Mouse (Mus musculus): ENCODE measurements around the gene Epm2a.
"Not testable (repeated sequence)": the region's sequence is repeated elsewhere in the genome, so short reads cannot be mapped to it uniquely, and the experiment has no call there.

The Epm2a gene

DNA sequence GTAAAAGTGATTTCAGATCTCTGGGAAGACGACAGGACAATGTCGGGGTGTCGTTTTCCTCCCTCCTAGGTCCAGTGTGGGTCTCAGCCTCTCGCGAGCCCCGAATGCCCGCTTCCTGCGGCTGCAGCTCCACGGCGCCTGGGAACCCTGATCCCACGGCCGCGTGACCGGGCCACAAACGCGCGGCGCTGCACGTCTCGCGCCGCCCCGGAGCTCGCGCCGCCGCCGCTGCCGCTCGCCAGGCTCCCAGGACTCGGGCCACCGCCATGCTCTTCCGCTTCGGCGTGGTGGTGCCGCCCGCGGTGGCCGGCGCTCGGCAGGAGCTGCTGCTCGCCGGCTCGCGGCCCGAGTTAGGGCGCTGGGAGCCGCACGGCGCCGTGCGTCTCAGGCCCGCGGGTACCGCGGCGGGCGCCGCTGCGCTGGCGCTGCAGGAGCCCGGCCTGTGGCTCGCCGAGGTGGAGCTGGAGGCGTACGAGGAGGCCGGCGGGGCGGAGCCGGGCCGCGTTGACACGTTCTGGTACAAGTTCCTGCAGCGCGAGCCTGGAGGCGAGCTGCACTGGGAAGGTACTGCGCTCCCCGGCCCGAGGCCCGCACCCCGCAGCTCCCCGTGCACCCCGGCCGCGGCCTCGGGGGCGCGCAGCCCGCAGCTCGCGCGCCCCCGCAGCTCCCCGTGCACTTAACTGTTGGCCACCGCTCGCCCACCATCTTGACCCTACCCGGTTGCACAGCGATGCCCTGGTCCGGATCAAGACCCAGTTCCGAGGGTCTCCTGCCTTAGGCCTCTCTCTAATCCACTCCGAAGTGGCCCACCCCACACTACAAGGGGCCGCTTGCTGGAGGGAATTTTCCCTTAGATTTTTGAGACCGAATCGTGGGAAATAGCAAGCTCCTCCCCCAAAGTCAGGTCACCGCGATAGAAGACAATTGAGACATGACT is at the start of gene Epm2a:
Gene Epm2a, plus strand, starts transcription at position 200 of the 937 bp plus-strand sequence.
- peak; percentile 70 for DNase-seq

DNA sequence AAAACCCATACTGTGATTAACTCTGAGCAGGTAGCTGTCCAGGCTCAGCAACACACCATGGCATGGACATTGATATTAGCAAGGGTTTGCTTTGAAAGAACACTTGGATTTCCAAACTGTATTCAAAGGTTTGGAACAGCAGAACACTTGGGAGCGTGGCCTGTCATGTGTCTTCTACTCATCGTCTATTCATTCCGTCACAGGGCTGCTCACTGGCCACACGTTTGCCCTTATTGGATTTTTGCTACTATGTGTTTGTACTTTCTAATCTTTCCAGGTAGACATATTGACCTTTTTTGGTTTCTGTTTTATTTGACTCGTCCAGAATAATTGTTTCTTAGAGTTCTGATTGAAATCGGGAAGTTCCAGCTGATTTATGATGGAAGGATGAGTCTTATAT is 44.8 kb upstream of the Epm2a start:
- no peak for DNase-seq

DNA sequence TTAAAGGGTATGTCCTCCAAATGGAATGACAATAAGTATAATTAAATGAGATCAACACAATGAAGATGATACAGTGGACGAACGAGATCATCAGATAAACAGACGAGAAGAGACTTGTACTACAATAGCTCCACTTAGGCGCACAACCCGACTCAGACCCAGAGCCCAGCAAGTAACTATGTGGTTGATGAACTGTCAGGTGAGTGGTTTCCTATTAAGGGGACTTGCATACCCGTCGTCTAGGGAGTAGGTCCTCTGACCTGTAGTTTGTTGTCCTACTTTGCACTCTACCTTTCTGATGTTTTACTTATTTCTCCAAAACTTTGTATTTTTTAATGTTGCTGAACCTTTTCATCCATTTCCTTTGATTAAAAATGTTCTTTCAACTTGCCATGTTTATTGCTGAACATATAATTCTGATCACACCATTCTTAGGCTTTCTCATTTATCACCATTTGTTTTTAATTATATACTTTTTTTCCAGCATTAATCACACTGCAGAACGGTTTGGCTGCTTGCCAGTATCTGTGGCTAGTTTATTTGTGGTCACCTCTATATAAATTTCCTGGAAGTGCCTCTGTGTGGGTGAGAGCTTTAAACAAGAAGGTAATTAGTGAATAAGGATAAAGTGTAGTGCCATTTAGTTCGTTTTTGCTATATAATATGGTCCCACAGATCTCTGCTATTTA is 37.7 kb upstream of the Epm2a start:
- DNase-seq = no peak

DNA sequence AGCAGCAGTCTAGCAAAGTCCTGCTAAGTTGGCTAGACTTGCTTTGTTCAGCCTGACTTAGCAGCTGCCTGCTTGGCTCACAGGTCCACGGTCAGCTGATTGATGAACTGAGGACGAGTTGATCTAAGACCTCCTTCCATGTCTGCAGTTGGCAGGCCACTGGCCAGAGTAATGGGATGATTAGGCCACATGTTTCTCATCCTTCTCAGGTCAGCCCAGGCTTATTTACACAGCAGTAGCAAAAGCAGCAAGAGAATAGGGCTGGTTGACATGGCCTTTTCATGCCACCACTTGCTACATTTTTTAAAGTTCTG is 37.2 kb upstream of the Epm2a start:
- DNase-seq = no peak

DNA sequence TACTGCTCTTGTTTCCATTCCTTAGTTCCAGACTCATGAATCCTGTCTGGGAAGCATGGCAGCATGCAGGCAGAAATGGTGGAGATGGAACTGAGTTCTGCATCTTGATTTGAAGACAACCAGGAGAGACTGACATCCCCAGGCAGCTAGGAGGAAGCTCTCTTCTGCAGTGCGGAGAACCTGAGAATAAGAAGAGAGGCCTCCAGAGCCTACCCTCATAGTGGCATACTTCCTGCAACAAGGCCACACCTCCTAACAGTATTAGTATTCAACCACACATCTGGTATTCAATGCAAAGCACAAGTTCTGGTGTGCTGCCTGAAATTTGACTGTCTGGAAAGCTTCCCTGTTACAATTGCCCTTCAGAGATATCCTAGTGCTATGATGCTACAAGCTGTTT is 33.3 kb upstream of the Epm2a start:
- DNase-seq = no peak

DNA sequence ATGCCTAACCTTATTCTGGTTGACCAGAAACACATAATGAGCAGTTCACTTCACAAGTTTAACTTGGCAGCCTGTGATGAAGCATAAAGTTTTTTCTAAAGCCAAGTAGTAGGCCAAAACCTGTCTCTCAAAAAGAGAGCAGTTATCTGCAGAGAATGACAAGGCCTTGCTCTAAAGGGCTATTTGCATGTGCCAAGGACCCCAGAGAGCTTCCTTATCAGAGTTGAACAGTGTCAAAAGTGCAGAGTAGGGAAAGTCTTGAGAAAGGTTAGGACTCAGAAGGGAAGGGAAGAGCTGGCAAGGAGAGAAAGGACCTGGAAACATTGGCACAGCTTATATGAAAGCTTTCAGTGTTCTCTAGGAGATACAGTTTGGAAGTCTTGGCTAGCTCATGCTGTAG is 32.7 kb upstream of the Epm2a start:
- no peak for DNase-seq

DNA sequence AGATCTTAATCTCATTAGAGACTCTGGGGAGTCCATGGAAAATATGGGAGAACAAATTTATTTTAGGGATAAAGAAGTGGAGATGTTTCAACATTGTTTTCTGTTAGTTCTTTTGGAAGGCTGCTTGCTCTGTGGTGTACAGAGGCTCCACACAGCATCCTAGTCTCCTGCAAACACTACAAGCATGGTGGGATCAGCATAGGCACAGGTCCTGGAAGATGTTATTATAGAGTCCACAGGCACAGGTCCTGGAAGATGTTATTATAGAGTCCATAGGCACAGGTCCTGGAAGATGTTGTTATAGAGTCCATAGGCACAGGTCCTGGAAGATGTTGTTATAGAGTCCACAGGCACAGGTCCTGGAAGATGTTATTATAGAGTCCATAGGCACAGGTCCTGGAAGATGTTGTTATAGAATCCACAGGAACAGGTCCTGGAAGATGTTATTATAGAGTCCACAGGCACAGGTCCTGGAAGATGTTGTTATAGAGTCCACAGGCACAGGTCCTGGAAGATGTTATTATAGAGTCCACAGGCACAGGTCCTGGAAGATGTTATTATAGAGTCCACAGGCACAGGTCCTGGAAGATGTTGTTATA is 25.2 kb upstream of the Epm2a start:
- DNase-seq = not testable (repeated sequence)

DNA sequence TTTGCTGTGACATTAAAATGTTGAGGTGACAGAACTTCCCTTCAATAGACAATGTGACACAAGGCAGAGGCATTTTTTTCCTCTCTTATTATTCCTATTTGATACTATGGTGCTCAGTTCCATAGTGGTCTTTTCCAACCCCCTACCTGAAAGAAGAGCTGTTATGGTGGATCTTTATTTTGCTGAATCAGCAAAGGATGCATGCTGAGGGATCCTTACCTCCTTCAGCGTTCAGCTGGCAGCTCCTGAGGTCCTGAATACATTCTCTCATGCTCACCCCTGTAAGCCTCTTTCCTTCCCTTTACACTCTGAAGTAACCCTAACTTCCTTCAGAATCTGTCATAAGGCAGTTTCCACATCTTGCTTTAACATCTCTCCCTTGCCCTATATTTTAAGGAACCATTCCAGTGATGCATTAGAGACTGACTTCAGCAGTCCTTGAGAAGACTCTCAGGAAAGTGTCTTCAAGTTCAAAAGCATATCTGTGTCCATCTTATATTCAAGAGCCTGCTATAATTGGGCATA is 23.7 kb upstream of the Epm2a start:
- DNase-seq = no peak

DNA sequence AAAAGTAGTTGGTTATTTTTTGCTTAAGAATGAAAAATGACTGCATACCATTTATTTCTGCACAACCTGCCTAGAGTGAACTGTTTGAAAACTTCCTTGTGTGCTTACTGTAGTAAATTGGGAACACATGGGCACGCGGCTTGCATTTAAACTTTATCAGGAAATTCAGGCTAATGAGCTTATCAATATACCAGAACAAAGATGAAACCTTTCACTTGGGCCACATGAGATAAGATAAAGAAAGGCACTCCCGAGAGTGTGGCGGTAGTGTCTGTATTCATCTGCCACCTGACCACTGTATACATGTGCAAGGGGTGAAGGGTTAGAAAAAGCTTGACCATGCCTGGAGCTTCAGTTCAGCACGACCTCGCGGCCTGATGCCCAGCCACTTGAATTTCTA is 20.9 kb upstream of the Epm2a start:
- DNase-seq = no peak

DNA sequence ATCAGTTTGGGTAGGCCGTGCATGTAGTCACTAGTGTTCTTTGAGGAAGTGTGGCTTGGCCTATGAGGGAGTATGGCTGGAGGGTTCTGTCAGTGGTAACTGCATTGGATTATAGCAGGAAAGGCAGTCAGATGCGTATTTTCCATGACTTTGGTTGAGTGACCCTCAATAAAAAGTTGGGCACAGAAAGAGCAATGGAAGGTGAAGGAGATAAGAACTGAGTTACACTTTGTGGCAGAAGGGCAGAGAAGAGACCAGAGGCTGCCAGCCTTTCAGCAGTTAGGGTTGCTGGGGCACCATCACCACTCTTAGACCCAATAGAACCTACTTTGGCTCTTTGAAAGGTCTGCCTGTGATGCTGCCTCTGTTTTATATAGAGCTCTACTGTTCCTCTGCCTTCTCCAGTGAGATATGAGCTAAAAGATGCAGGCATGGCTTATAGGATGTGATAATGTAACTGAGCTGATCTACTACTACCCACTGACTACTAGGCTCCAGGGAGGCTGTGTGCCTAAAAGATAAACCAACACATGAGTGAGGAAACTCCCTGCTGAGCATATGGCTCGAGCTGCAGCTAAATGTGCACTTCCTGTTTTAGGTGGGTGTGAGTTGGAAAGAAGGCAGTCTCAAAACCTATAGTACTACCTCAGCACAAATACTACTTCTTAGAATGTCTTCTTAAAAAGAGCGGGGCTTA is 19.9 kb upstream of the Epm2a start:
- DNase-seq = no peak

DNA sequence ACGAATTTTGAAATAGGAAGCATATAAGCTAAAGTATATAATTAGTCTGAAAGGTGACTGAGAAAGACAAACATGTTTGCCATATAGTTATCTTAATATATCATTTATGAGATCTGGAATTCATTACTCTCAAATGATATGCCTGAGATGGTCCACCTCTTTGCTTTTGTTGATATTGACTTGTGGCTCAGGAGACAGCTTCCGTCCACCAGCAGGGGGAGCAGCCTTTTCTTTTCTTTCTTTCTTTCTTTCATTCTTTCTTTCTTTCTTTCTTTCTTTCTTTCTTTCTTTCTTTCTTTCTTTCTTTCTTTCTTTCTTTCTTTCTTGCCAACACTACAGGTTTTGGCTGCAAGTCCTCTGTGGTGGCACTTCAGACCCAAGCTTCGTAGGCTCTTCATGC is 16.7 kb upstream of the Epm2a start:
- no peak for DNase-seq

DNA sequence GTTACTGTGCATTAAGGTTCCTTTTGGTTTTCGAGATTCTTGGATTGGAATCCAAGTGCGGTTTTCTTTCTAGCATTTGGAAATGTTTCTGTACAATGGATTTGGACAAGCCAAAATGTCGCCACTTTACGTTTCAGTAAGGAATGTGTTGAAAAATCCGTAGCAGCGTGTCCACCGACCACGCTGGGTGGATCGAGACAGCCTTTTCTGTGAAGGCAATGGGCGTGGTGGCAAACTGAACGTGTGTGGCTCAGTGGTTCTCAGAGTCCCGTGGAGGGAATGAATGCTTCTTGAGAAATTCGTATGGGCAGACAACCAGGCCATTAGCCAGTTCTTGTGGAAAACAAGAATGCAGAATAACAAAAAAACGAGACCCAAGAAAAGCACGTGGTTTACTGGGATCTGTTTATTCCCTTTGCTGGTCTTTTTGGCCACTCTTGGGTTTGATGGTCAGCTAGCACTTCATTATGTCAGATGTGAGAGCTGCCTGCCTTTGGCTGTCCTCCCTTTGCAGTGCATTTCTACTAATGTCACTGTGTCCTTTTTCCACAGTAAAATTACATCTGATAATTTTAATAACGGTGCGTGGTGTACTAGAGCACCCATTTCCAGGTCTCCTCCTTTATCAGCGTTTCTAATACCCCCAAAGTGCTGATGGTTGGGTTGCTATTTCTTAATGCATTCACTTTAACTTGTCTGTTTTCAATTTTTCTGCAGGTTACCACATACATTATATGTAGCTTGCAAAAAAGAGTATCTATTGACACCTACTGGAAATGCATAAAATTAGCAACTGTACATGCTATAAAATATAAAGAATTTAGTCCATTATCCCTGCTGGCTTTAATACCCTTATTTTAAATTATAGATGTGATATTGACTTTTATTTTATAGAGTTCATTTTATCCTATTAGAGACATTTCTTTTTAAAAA is 1.6 kb downstream of the Epm2a start:
- DNase-seq = peak; percentile 26

DNA sequence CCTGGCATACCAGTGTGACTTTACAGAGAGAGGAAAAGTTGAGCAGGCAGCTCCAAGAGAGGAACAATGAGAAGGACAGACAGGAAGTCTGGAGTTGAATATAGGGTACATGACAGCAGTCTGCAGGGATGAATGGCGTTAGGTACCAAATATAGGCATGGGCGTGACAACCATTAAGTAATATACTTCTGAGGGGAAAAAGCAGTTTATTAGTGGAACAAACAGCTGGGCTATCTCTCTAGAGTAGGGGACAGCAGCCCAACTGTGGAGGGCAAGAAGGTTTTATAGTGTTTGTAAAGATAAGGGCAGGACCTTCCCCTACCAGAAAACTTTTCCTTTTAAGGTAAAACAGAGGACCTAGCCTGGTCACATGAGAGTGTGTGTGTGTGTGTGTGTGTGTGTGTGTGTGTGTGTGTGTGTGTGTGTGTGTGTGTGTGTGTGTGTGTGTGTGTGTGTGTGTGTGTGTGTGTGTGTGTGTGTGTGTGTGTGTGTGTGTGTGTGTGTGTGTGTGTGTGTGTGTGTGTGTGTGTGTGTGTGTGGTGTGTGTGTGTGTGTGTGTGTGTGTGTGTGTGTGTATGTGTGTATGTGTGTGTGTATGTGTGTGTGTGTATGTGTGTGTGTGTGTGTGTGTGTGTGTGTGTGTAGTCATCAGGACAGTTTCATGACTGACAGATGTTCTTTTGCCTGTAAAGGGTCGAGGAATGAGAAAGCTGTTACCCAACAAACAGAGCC is 7.2 kb downstream of the Epm2a start:
- DNase-seq = not testable (repeated sequence)

DNA sequence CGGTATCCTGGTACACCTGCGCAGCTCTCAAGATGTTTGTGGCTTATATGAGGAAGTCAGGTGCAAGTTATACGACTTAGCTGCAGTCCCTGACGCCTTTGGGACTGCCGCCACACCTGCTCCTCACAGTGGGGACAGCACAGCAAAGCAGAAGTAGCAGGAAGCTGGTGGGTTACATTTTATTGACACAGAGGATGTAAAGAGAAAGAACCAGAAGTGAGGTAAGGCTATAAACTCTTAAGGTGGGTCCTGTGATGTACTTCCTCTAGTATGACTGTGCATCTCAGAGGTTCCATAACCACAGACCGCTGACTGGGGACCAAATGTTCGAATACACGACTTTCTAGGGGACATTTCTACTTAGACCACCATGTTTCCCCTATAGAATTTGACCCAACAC is 11.4 kb downstream of the Epm2a start:
- no peak for DNase-seq

DNA sequence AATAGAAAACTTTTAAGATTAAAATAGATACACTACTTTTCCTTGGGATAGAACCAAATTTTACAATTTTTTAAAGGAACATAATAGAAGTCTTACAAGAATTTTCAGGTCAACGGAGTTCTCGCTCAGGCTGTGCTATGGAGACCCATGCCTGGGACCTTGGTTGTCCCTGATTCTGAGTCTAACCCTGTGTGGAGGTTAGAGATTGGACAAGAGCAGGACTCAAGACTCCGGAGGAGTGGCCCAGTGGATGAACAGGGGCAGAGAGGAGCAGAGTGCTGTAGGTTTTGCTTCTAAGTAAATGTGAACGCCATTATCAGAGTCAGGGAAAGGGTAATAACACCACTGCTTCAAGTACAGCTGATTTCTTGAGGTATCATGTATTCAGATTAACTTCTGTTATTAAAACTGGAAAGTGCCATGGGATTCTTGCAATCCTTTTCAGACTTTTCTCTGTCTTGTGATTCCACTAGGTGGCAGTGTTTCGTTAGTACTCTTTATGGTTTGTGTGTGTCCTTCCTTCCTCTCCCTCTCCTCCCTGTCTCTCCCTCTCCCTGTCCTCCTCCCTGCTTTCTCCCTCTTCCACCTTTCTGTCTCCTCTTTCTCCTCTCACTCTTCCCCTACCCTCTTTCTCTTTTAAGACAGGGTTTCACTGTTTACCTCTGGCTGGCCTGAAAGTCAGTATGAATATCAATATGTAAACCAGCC is 18.9 kb downstream of the Epm2a start:
- DNase-seq = peak; percentile 53

DNA sequence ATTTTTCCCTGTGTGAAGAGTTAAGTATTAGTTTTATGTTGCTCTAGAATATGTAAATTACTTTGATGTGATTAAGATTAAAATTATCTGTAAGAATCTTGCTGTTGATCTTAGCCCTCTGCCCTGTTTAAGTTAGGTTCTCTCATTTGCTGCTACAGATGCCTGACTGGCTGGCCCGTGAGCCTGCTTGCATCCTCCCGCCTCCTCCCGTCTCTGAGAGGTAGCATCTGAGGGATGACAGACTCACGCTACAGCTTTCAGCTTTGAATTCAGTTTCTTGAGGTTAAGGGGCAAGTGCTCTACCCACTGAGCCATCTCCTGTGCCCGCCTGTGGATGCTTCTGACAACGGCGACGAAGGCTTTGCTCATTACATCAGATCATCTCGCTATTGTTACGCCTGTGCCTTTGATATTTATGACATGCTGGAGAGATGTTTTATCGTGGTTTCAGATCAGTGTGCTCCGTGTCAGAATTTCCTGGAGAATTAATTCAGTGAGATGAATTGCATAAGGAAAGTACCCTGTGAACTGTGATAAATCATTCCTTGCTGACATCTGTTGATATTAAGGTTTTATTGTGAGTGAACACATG is 19.8 kb downstream of the Epm2a start:
- no peak for DNase-seq

DNA sequence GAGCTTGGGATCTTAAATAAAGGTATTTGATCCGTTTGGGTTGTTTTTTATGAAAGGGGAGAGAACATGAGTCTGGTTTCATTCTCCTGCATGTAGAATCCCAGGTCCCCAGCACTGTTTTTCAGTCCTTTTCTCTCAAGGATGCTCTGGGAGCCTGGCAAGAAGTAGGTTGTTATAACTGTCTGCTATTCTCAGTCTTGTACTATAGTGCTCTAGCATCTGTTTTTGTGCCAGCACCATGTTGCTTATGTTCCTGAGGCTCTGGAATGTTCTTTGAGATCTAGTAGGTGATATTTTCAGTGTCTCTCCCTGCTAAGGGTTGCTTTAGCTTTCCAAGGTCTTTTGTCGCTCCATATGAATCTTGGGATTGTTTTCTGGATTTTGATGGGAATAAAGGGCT is 38.1 kb downstream of the Epm2a start:
- DNase-seq = no peak

DNA sequence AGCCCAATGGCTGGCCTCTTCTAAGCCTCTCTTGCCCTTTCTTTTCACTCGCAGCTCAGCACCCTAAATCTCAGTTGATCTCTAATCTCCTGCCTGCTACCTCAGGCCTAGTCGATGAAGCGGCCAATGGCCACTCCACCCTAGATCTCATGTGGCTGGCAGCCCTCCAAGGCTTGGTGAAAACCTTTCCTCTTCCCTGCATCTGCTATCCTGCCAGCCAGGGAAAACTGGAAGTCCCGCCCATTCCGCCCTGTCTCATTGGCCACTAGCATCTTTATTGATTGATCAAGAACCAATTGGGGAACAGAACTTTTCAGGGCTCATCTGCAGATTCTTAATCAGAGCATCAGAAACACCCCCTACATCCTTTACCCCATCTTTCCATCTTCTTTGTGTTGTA is 67.7 kb downstream of the Epm2a start:
- DNase-seq = no peak

DNA sequence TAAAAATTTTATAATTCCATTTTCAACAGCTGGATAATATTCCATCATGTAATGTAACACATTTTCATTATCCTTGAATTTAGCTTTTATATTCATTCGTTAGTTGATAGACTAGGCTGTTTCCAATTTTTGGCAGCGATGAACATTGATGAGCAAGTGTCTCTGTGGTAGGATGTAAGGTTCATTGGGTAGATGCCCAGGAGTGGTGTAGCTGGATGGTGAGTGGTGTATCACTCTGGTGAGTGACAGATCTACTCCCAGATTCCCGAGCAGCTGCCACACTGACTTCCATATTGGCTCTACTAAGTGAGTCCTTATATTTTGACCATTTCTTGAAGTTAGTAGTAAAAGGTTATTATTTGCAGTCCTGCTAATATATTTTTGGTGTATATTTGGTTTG is 76.9 kb downstream of the Epm2a start:
- DNase-seq = no peak
